Mouse (Mus musculus) CH12F3 (cell line): ENCODE results near the gene Eya2.

Source experiments
- in situ Hi-C: fragments of 300-500 bp; cut with MboI; formaldehyde crosslinking; loops from 2 replicates; pipeline ENCODE4 v1.14.3; 2020; ENCODE audit warnings: low sequenced_read_pairs

Gene Eya2

DNA sequence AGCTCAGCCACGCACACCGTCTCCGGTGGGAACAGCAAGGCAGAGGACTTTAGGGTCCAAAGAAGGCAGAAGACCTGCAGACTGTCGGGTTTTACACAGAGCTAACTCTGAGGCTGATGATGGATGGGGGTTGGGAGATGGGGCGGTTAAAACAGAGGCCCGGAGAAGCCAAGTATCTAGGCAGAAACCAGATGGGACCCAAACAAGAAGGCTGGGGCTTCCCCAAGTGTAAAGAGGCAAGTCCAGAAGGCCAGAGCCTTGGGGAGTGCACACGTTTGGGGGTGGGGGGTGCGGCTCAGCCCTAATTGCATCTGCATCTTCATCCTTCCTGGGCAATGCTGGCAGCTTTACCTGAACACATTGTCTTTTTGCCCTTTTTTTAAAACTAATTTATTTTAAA lies 218.1 kb downstream of the Eya2 start:
- in situ Hi-C loops = no loop called here

DNA sequence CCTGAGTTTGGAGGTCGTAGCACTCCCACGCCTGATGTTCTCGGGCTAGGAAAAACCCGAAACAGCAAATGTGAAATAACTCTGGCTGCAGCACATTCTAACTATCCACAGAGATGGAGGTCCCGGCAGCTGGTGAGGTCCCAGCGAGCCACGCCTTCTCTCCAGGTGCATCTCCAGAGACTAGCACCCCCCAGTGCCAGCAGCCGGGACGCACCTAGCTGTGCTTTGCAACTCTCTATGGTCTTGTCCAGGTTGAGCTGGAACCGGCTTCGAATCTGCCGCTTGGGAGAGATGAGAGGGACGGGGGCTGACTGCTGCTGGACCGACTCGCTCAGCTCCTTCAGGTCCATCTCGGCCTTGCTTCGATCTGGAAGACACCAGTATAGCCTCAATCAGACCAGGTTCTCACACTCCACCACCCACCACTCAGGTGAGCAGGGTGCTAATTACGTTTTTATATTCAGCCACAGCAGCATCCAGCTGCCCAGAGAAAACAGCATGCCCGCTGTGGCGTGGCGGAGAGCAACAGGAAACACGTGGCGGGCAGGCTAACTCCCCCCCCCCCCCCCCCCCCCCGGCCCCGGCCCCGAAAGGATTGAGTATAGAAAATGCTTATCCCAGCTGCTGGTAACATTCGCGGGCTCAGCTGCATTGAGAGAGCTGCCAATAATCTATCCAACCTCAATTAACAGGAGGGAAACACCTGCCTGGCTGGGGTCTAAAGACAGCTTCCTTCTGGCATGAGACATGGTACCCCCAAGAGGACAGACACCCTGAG lies 220.5 kb downstream of the Eya2 start:
- in situ Hi-C loops = no loop called here

DNA sequence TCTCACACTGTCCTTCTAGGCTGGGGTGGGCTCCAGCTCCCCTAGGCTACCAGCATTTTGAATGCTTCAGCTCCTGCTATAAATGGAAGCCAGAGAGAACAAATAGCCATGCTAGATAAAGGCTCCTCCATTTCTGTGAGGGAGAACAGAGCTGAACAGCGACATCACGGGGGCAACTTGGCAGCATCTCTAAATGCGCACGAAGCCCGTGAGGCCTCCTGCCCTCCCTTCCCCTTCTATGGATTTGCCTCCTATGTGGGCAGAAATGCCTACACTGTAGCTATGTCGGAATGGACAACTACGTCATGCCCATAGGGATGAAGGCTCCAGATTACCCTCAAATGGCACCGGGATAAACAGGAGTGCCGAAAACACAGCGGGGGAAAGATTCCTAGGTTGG lies 222.6 kb downstream of the Eya2 start:
- in situ Hi-C loops = no loop called here

DNA sequence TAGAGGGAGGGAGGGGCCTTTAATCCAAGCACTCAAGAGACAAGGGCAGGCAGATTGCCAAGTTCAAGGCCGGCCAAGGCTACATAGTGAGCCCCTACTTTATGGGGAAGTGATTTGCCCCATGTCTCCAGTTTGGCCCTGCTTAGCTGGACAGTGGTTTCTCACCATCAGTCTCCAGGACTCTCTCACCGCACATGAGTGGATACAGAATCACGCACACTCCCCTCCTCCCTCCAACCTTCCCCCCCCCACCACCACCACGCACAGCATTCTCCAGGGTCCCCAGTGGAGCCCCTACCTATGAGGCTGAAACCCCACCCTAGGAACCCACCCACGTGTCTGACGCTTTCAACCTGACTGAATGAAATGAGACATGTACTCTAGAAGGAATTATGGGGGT lies 223.7 kb downstream of the Eya2 start:
- in situ Hi-C loops = no loop called here

DNA sequence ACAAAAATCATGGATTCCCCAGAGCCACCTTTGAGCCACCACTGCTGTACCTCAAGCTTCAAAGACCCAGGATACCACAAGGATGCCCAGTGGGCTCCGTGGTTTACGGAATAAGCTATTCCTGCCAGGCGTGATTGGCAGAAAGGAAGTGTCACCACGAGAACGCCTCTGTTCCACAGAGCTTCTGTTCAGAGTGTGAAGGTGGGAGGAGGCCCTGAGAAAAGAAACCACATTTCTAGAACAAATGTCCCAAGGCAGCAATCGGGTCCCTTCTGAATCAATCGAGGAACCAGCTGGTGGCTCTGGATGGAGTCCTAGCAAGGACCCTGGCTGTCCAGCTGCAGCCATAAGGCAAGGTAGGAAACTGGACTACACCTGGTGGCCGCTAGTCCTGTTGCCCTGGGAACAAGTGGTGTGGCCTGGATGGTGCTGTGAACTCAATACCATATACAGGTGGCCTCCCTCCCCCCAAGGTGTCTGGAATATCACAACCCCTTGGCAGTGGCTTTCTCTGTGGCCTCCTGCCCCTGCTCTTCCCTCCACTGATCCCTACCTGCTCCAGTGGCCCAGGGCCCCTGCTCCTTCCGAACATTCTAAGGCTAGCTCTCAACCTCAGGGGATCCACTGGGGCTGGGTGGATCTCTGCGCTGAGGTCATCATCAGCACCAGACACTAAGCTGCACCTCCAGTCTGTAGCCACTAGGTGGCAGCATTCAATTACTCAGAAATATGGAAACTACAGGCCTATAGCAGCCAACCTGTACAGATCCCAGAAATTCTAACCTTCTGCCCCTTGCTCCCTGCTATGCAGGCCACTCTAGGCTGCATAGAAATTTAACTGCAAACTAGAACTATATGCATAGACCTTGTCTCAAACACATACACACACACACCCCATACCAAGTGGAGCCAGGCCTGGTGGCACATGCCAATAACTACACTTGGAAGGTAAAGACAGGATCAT lies 224.4 kb downstream of the Eya2 start:
- in situ Hi-C loops = no loop called here

DNA sequence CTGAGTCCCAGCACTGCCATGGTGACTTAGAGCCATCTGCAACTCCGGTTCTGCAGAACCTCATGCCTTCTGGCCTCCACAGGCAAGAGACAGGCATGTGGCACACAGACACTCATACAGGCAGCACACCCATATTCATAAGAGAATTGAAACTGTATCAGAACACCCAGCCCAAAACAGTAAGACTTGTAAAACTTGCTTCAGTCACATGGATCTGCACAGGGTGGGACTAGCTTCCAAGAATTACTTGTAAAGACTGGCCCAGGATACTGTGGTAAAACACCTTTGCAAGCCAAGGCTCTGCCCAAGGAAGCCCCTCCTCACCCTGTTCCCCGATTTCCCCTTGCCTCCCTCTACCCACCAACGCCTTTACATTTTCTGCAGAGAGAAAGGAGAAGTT lies 225.2 kb downstream of the Eya2 start:
- in situ Hi-C loops = no loop called here

DNA sequence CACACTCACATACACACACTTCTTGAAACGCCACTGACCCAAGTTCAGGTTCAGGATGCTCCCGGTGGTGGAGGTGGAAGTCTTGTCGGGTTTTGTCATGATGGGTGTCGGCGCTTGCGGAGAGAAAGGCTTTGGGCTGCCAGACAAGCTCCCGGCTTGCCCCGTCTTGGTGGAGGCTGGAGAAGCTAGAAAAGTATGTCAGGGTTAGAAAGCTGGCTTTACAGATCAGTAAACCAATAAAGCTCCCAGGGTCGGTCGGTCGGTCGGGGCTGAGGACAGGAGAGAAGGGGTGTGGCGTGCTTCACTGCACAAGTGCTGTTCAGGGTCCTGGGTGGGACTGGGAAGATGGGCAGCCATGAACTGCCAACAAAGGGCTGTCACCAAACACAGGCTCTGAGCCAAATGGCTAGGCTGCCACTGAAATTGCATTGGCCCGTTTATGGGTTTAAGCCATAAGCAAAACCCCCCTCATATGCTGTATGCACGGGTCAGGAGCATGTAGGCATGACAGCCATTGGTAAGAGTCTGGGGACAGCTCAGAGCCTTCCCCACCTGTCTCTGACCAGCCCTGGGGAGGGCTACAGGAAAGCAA lies 225.8 kb downstream of the Eya2 start:
- in situ Hi-C loops = no loop called here
